Mouse (Mus musculus) gastrocnemius, adult 2 months (tissue): Measurements from ENCODE around the gene Ulk4. TPM values are rescaled to one million over a fixed set of nuclear protein-coding genes. Genes with fewer than 3 reads are reported as not detected.

Source experiments
- DNase-seq: peaks from one replicate; pipeline ENCODE4 v3.0.0; 2022
- H3K27ac ChIP-seq: fragments of 200-600 bp; 2 replicates; pipeline ENCODE4 v1.8.1; 2022; ENCODE audit warnings: mild to moderate bottlenecking
- H3K4me3 ChIP-seq: fragments of 200-600 bp; 2 replicates; pipeline ENCODE4 v1.8.1; 2022; ENCODE audit warnings: mild to moderate bottlenecking, moderate library complexity
- CTCF ChIP-seq: fragments of 200-600 bp; IDR thresholded peaks from 2 replicates; pipeline ENCODE4 v1.8.1; 2022; ENCODE audit warnings: antibody characterized with exemption, mild to moderate bottlenecking, moderate library complexity
- intact Hi-C: fragments of 180-260 bp; cut with DNase I; formaldehyde crosslinking; loops from one replicate; pipeline ENCODE4 v1.15.1; 2025
- total RNA-seq, 2 experiments: library from RNA; stranded (reverse); gene quantifications; 2 replicates each; pipeline ENCODE4 v1.2.3; 2021

Ulk4 gene
- total RNA-seq, 2 experiments from 2014 or later, result 0.11 to 0.36 TPM

DNA sequence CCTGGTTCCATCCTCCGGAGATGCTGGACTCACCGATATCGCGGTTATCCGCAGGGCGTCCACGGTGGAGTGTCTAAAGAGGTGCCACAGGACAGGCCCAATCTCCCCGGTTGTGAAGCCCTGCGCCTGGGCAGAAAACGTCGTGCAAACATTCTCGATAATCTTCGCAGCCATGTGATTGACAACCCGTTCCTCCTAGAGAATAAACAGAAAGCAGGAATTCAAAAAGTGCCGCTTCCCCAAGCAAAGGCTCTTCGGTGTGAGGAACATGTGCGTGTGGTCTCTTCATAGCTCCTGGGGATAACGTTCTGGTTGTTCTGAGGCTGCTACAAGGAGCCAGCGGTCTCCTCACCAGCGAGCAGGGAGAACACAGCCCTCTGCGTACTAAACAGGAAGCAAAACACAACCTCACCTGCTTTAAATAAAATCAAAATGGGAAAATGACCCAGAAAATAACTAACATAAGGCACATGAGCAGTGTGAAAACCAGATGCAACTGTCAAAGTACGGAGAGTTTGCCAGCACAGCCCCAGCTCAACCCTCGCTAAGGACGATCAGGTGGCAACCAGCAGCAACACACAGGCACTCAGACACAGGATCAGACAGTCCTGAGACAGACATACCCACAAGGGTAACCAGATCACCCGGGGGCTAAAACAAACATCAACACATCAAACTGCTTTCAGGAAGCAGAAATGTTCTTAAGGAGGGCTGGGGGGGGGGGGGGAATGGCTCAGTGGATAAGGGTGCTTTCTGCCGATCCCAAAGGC lies 84.2 kb downstream of the Ulk4 start:
- TF ChIP-seq CTCF, result no peak
- DNase-seq, result no peak
- intact Hi-C loops, result no loop called here

DNA sequence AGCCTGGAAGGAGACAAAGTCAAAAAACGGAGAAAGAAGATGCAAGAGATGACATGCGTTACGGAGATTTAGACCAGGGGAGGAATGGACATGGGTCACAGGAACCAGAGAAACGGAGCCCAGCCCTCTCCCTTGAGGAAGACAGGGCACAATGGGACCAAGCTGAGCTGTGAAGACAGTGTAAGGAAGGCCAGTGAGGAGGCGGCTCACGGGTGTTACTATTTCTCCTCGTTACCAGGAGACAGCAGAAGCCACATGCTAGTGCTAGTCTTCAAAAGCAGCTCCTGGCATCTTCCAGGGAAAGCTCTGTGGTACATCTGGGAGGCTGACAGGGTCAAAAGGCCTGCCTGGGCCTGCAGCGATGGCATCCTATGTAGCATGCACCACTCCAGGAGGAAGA lies 89.2 kb downstream of the Ulk4 start:
- H3K4me3 ChIP-seq, result no peak overlapping the region
- no peak for TF ChIP-seq CTCF
- intact Hi-C loops, result no loop called here
- no peak overlapping the region for H3K27ac ChIP-seq
- no peak for DNase-seq

More for the DNA sequence above, 84.2 kb downstream of the Ulk4 start:
- Histone ChIP-seq H3K4me3 (no peak overlapping the region), H3K27ac (no peak overlapping the region)

DNA sequence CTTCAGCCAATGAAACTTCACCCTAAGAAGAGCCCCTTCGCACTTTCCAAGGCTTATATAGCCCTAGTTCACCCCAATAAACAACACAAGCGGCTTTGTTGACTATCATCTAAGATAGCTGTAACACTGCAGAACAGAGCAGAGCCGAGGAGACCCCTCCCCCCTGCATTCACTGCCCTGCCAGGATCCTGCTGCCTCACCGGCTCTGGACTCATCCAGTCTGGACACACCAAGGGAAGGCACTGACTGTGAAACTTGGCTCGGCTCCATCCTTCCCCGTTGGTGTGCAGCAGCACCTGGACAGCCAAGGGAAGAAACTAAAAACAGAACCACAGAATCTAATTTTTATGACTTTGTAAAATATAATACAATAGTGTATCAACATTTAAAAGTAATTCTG lies 91.2 kb downstream of the Ulk4 start:
- no peak for DNase-seq
- no peak for TF ChIP-seq CTCF
- Histone ChIP-seq H3K27ac (no peak overlapping the region), H3K4me3 (no peak overlapping the region)
- intact Hi-C loops, result no loop called here

DNA sequence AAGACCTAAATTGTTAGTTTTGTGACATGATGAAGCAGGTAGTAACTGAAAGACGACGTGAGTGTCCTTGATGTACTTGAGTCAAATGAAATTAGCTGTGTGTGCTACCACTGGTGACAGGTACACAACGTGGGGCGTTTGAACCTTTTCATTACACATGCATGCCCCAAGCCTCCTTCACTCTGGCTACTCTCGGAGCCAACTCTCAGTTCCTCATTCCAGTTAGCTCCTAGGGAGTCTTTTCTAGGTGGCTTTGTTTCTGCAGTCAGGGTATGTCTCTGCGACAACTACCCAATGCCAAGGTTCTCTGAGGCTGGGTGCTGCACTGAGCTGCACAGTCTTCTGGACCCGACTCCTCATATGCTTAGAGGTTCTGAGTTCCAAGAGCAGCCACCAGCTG lies 100.6 kb downstream of the Ulk4 start:
- Histone ChIP-seq H3K4me3 (no peak overlapping the region), H3K27ac (no peak overlapping the region)
- no peak for TF ChIP-seq CTCF
- DNase-seq, result no peak
- intact Hi-C loops, result no loop called here

DNA sequence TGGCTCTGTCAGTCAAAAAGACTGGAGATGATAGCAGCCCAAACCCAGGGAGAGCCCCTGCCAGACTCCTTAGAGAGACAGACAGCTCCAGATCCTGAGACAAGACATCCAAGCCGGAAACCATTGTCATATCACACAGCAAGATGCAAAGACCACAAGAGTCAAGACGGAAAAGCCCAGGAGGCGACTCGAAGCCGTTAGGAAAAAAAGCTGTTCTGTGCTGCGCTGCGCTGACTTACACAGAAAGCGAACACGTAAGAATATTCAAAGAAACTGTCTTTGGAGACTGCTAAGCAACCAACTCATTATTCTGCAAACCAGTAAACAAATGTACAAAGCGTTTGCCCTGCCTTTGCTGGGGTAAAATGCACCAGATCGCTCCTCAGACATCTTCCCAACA lies 101.8 kb downstream of the Ulk4 start:
- Histone ChIP-seq H3K4me3 (no peak overlapping the region), H3K27ac (no peak overlapping the region)
- intact Hi-C loops, result no loop called here
- no peak for TF ChIP-seq CTCF
- no peak for DNase-seq

GRCm38 (mm10) chr9:121172123-121172522 lies 104.9 kb downstream of the Ulk4 start:
- intact Hi-C loops, result no loop called here
- Histone ChIP-seq H3K4me3 (no peak overlapping the region), H3K27ac (no peak overlapping the region)
- TF ChIP-seq CTCF, result no peak
- no peak for DNase-seq

- intact Hi-C loops, result no loop called here
- no peak for TF ChIP-seq CTCF
- no peak for DNase-seq
- Histone ChIP-seq H3K4me3 (no peak overlapping the region), H3K27ac (no peak overlapping the region)
Observed at GRCm38 (mm10) chr9:121171609-121172008, 105.4 kb downstream of the Ulk4 start.

GRCm38 (mm10) chr9:121164607-121165006 lies 112.4 kb downstream of the Ulk4 start:
- no peak for TF ChIP-seq CTCF
- intact Hi-C loops, result no loop called here

GRCm38 (mm10) chr9:121162789-121163188 lies 114.2 kb downstream of the Ulk4 start:
- no peak overlapping the region for H3K4me3 ChIP-seq
- no peak for DNase-seq
- TF ChIP-seq CTCF, result peak; percentile 70
- H3K27ac ChIP-seq, result no peak overlapping the region
- intact Hi-C loops, result no loop called here

More at GRCm38 (mm10) chr9:121164607-121165006, 112.4 kb downstream of the Ulk4 start:
- DNase-seq, result no peak
- H3K4me3 ChIP-seq, result no peak overlapping the region
- H3K27ac ChIP-seq, result no peak overlapping the region

GRCm38 (mm10) chr9:121161818-121162565 lies 115.0 kb downstream of the Ulk4 start:
- intact Hi-C loops, result no loop called here
- DNase-seq, result no peak
- H3K27ac ChIP-seq, result no peak overlapping the region
- no peak for TF ChIP-seq CTCF
- no peak overlapping the region for H3K4me3 ChIP-seq

- Histone ChIP-seq H3K4me3 (no peak overlapping the region), H3K27ac (no peak overlapping the region)
- intact Hi-C loops, result no loop called here
- no peak for TF ChIP-seq CTCF
- no peak for DNase-seq
Observed at GRCm38 (mm10) chr9:121156253-121156831, 120.7 kb downstream of the Ulk4 start.

DNA sequence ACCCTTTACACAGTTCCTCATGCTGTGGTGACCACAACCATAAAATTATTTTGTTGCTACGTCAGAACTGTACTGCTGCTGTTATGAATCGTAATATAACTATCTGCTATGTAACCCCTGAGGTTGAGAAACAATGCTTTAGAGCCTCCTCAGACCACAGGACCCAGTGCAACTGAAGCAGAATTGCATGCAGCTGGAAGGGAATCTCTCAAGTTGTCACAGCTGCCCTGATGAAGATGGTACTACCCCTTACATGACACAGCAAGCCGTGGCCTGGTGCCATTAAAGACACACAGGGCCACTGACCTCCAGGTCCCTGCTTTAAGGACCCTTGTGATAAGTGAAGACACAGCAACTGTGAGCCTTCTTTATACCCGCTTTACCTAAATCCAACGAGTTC lies 123.7 kb downstream of the Ulk4 start:
- intact Hi-C loops, result no loop called here
- TF ChIP-seq CTCF, result no peak
- H3K27ac ChIP-seq, result no peak overlapping the region
- no peak overlapping the region for H3K4me3 ChIP-seq
- DNase-seq, result no peak

DNA sequence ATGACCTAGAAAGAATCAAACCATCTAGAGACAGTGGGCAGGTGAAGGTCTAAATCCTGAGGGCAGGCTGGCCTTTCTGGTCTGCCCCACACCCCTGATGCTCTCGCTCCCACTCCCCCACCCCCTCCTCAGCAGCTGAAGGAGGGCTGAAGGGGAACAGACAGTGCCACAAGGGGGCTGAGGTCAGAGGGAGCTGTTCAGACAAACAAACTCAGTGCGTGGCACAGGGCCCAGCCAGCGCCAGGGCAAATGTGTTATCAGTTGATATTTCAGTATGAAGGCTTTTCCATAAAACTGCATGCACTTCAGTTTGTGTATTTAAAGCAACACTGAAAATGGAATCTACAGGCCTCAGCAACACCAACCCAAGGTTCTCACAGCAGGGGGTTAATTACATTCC lies 128.4 kb downstream of the Ulk4 start:
- no peak for TF ChIP-seq CTCF

More for the DNA sequence above, 128.4 kb downstream of the Ulk4 start:
- intact Hi-C loops, result no loop called here
- no peak for DNase-seq
- no peak overlapping the region for H3K4me3 ChIP-seq
- no peak overlapping the region for H3K27ac ChIP-seq
